Comparison of ENCODE assay signal across 18 mouse cellular contexts in genomic region chr17:28263181-28263894, GRCm38 (mm10). TPM values are rescaled to one million over a fixed set of nuclear protein-coding genes. Genes with fewer than 3 reads are reported as not detected.
DNase-seq lines count a peak whose midpoint lies in the region; ATAC-seq and TF ChIP-seq lines count a peak whose summit lies in the region.
"Had no signal": no experiment of that assay in that cellular context is flagged by ENCODE, and none has a peak within 500 bp of the region (broad histone marks: within the 10 kb centered on the region; RNA-seq: fewer than 3 reads in every experiment).

No protein-coding gene starts in this region.

- H3K4me3 ChIP-seq in kidney, embryonic 16.5 days (ENCODE audit: low read length): no peak overlapping the region
- H3K4me3 ChIP-seq in neural tube, embryonic 14.5 days (ENCODE audit: low read depth, low read length): no peak overlapping the region
- H3K4me3 ChIP-seq in neural tube, embryonic 15.5 days (replicated peaks): no peak overlapping the region
- H3K4me3 ChIP-seq in stomach, postnatal 0 days (ENCODE audit: low read depth, low read length): no peak overlapping the region
- H3K4me3 ChIP-seq: heart, embryonic 13.5 days; hindbrain, embryonic 10.5 days; limb, embryonic 12.5 days; midbrain, embryonic 13.5 days had no signal

- H3K9ac ChIP-seq in kidney, embryonic 16.5 days (replicated peaks; ENCODE audit: low read length): 0 out of 2 replicates have a peak overlapping the region, but pooled peaks have one; percentile 22
- H3K9ac ChIP-seq in neural tube, embryonic 14.5 days (replicated peaks; ENCODE audit: low read depth, low read length): no peak overlapping the region
- H3K9ac ChIP-seq in neural tube, embryonic 15.5 days (replicated peaks): no peak overlapping the region
- no peak overlapping the region for H3K9ac ChIP-seq in stomach, postnatal 0 days (ENCODE audit: low read length)
- H3K9ac ChIP-seq: midbrain, embryonic 13.5 days had no signal

- peaks cover 37% of the 10 kb centered on the region for H3K4me1 ChIP-seq in kidney, embryonic 16.5 days (ENCODE audit: insufficient read depth, low read length)
- H3K4me1 ChIP-seq in neural tube, embryonic 14.5 days (ENCODE audit: control insufficient read depth, insufficient read depth, low read length): peaks cover 4% of the 10 kb centered on the region; the same call in 1 of the 2 replicates
- H3K4me1 ChIP-seq in neural tube, embryonic 15.5 days: peaks cover 4% of the 10 kb centered on the region; the same call in 1 of the 2 replicates
- peaks cover 4% of the 10 kb centered on the region; the same call in 1 of the 2 replicates for H3K4me1 ChIP-seq in stomach, postnatal 0 days (replicated peaks; ENCODE audit: control insufficient read depth, insufficient read depth)

- 0 out of 2 replicates have a peak, but pooled peaks cover 3% of the 10 kb centered on the region for H3K9me3 ChIP-seq in kidney, embryonic 16.5 days (ENCODE audit: low read length)
- H3K9me3 ChIP-seq in neural tube, embryonic 14.5 days (ENCODE audit: control insufficient read depth, low read length): no peaks in the 10 kb centered on the region
- no peaks in the 10 kb centered on the region for H3K9me3 ChIP-seq in neural tube, embryonic 15.5 days (replicated peaks)
- H3K9me3 ChIP-seq in stomach, postnatal 0 days (ENCODE audit: control insufficient read depth, low read length): no peaks in the 10 kb centered on the region
- H3K9me3 ChIP-seq: heart, embryonic 13.5 days; limb, embryonic 12.5 days; midbrain, embryonic 13.5 days had no signal

- DNase-seq in kidney, adult 18-20 months: no peak
- DNase-seq in layer of hippocampus, adult 8-10 months (ENCODE audit: low spot score in 2 of 2): peak; percentile 52 to 54
- no peak for DNase-seq in stomach, postnatal 0 days (ENCODE audit: low spot score)
- no peak for DNase-seq in thymus, postnatal 10 days (ENCODE audit: low spot score in 2 of 2)
- DNase-seq: cerebellum, adult 18-20 months; gastrocnemius, postnatal 25 days; kidney, postnatal 10 days; lung, postnatal 4 days; thymus, postnatal 14 days had no signal

- no peak for TF ChIP-seq EP300 in stomach, postnatal 0 days (optimal IDR thresholded peaks at IDR 0.05)

- H3K36me3 ChIP-seq in kidney, embryonic 16.5 days (ENCODE audit: insufficient read depth, low read length): no peaks in the 10 kb centered on the region
- no peaks in the 10 kb centered on the region for H3K36me3 ChIP-seq in neural tube, embryonic 14.5 days (ENCODE audit: control insufficient read depth, insufficient read depth, low read length)
- H3K36me3 ChIP-seq in neural tube, embryonic 15.5 days: no peaks in the 10 kb centered on the region
- no peaks in the 10 kb centered on the region; the same call in 1 of the 2 replicates for H3K36me3 ChIP-seq in stomach, postnatal 0 days (ENCODE audit: control insufficient read depth, insufficient read depth, low read length)
- H3K36me3 ChIP-seq: midbrain, embryonic 13.5 days had no signal

- ATAC-seq in kidney, embryonic 16.5 days (ENCODE audit: low FRiP score, low TSS enrichment): no peak
- no peak for ATAC-seq in neural tube, embryonic 14.5 days (ENCODE audit: low read depth)
- ATAC-seq in neural tube, embryonic 15.5 days (ENCODE audit: low FRiP score): no peak
- ATAC-seq in stomach, postnatal 0 days (ENCODE audit: low FRiP score, low TSS enrichment): no peak
- ATAC-seq: CD4-positive, CD25-positive, alpha-beta regulatory T cell, adult 4 months; forebrain, embryonic 14.5 days; midbrain, embryonic 13.5 days had no signal

- no peaks in the 10 kb centered on the region for H3K27me3 ChIP-seq in kidney, embryonic 16.5 days (ENCODE audit: insufficient read depth, low read length)
- no peaks in the 10 kb centered on the region for H3K27me3 ChIP-seq in neural tube, embryonic 14.5 days (ENCODE audit: control insufficient read depth, insufficient read depth, low read length)
- no peaks in the 10 kb centered on the region for H3K27me3 ChIP-seq in neural tube, embryonic 15.5 days (replicated peaks)
- no peaks in the 10 kb centered on the region for H3K27me3 ChIP-seq in stomach, postnatal 0 days (ENCODE audit: control insufficient read depth, insufficient read depth, low read length)
- H3K27me3 ChIP-seq: heart, embryonic 13.5 days; limb, embryonic 12.5 days; midbrain, embryonic 13.5 days had no signal

- TF ChIP-seq CTCF in stomach, postnatal 0 days (IDR thresholded peaks at IDR 0.05; ENCODE audit: low read depth): 0 out of 2 replicates have a peak, but pooled peaks have one; percentile 8

- 46% methylated on average over 13 of the region's 13 CpGs for WGBS in kidney, embryonic 16.5 days
- WGBS in neural tube, embryonic 14.5 days: 59% methylated on average over 13 of the region's 13 CpGs
- WGBS in neural tube, embryonic 15.5 days: 55% methylated on average over 13 of the region's 13 CpGs
- WGBS in stomach, postnatal 0 days: 58% methylated on average over 13 of the region's 13 CpGs

- H3K27ac ChIP-seq in kidney, embryonic 16.5 days (ENCODE audit: low read length): no peak overlapping the region
- 0 out of 2 replicates have a peak overlapping the region, but pooled peaks have one; percentile 5 for H3K27ac ChIP-seq in neural tube, embryonic 14.5 days (ENCODE audit: low read depth, low read length)
- no peak overlapping the region; the same call in 1 of the 2 replicates for H3K27ac ChIP-seq in neural tube, embryonic 15.5 days (replicated peaks)
- no peak overlapping the region for H3K27ac ChIP-seq in stomach, postnatal 0 days (replicated peaks)
- H3K27ac ChIP-seq: heart, embryonic 13.5 days; midbrain, embryonic 13.5 days had no signal

- no peak overlapping the region for H3K4me2 ChIP-seq in kidney, embryonic 16.5 days (replicated peaks; ENCODE audit: low read depth, low read length)
- no peak overlapping the region for H3K4me2 ChIP-seq in neural tube, embryonic 14.5 days (ENCODE audit: low read depth, low read length)
- no peak overlapping the region for H3K4me2 ChIP-seq in neural tube, embryonic 15.5 days
- no peak overlapping the region for H3K4me2 ChIP-seq in stomach, postnatal 0 days (replicated peaks; ENCODE audit: low read depth)
- H3K4me2 ChIP-seq: heart, embryonic 13.5 days; limb, embryonic 12.5 days; midbrain, embryonic 13.5 days had no signal

RNA-seq across cellular contexts. Expression of gene Ppard, which starts 30.8 kb away (rescaled TPM):
- polyA plus RNA-seq in kidney, embryonic 16.5 days (2015; fragmentation: Nextera tagmentation; extraction: Ambion mirVana): 2.1 and 2.2 TPM in 2 replicates
- 1.3 and 2.0 TPM in 2 replicates for polyA plus RNA-seq in neural tube, embryonic 14.5 days (2014; fragmentation: Nextera tagmentation; extraction: Ambion mirVana)
- polyA plus RNA-seq in neural tube, embryonic 15.5 days (2015; fragmentation: Nextera tagmentation; extraction: Ambion mirVana): 1.3 and 1.7 TPM in 2 replicates
- 10 to 100 TPM; 24.5 to 27.5 (median 26.7) TPM for total RNA-seq in layer of hippocampus, adult 8-10 months (2022)
- 3.1 and 3.4 TPM in 2 replicates for polyA plus RNA-seq in stomach, postnatal 0 days (2015; fragmentation: Nextera tagmentation; extraction: Ambion mirVana)

RNA-seq across cellular contexts. Expression of gene Fance, which starts 50.0 kb away (rescaled TPM):
- 32.3 and 34.0 TPM in 2 replicates for polyA plus RNA-seq in kidney, embryonic 16.5 days (2015; fragmentation: Nextera tagmentation; extraction: Ambion mirVana)
- polyA plus RNA-seq in neural tube, embryonic 14.5 days (2014; fragmentation: Nextera tagmentation; extraction: Ambion mirVana): 22.7 and 23.5 TPM in 2 replicates
- polyA plus RNA-seq in neural tube, embryonic 15.5 days (2015; fragmentation: Nextera tagmentation; extraction: Ambion mirVana): 26.3 and 30.3 TPM in 2 replicates
- 10 to 100 TPM; 31.8 to 42.1 (median 34.9) TPM for total RNA-seq in layer of hippocampus, adult 8-10 months (2022)
- 19.2 and 20.4 TPM in 2 replicates for polyA plus RNA-seq in stomach, postnatal 0 days (2015; fragmentation: Nextera tagmentation; extraction: Ambion mirVana)

RNA-seq across cellular contexts. Expression of gene Def6, which starts 55.8 kb away (rescaled TPM):
- polyA plus RNA-seq in kidney, embryonic 16.5 days (2015; fragmentation: Nextera tagmentation; extraction: Ambion mirVana): 7.2 and 7.4 TPM in 2 replicates
- 4.0 and 5.0 TPM in 2 replicates for polyA plus RNA-seq in neural tube, embryonic 14.5 days (2014; fragmentation: Nextera tagmentation; extraction: Ambion mirVana)
- 8.6 and 24.0 TPM in 2 replicates for polyA plus RNA-seq in neural tube, embryonic 15.5 days (2015; fragmentation: Nextera tagmentation; extraction: Ambion mirVana)
- total RNA-seq in layer of hippocampus, adult 8-10 months (2022): 1 to 10 TPM; 2.9 to 6.5 (median 3.5) TPM
- polyA plus RNA-seq in stomach, postnatal 0 days (2015; fragmentation: Nextera tagmentation; extraction: Ambion mirVana): 11.4 and 12.0 TPM in 2 replicates

Comparison
In these comparisons a context has a peak if more than half of its experiments do, and no peak if none do; other contexts are left out.
1. DNase-seq: peak in layer of hippocampus, adult 8-10 months (2 of 2); none in kidney, adult 18-20 months (single experiment), stomach, postnatal 0 days (single experiment) and thymus, postnatal 10 days (0 of 2).